ENCODE assay signal across 31 mouse cellular contexts in the genomic region with DNA sequence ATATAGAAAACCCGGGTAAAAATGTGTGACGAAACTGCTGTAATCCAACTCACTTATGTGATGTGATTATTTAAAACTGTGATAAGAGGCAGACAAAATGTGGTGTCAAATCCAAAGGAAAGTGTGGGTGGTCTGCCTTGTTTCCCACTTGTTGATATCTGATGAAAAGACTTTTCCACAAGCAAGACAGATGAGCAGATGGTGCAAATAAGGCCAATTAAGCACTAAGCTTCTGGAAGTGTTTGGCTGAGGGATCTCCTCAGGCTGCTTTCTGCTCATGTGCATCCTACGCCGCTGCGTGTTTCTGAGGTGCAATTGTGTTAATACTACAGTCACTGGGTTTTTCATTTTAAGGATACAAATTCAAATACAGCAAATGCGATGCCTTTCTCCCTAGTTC. TPM values are rescaled to one million over a fixed set of nuclear protein-coding genes. Genes with fewer than 3 reads are reported as not detected.
DNase-seq lines count a peak whose midpoint lies in the region; ATAC-seq and TF ChIP-seq lines count a peak whose summit lies in the region.
"Had no signal": no experiment of that assay in that cellular context is flagged by ENCODE, and none has a peak within 500 bp of the region (broad histone marks: within the 10 kb centered on the region; RNA-seq: fewer than 3 reads in every experiment).

No protein-coding gene starts in this region.

- ATAC-seq in embryonic facial prominence, embryonic 11.5 days (replicated peaks; ENCODE audit: insufficient number of reproducible peaks, low FRiP score, low TSS enrichment, low read depth), result no peak
- ATAC-seq in midbrain, postnatal 0 days (ENCODE audit: low FRiP score), result no peak
- ATAC-seq in midbrain, embryonic 14.5 days (ENCODE audit: low FRiP score, low TSS enrichment), result no peak
- ATAC-seq: CD4-positive, CD25-positive, alpha-beta regulatory T cell, adult 4 months; hindbrain, embryonic 16.5 days; intestine, embryonic 16.5 days; midbrain, embryonic 16.5 days had no signal

- H3K27me3 ChIP-seq in embryonic facial prominence, embryonic 11.5 days (ENCODE audit: control insufficient read depth, insufficient read depth, low read length), result no peaks in the 10 kb centered on the region
- no peaks in the 10 kb centered on the region for H3K27me3 ChIP-seq in embryonic facial prominence, embryonic 10.5 days (replicated peaks; ENCODE audit: low read depth, poor library complexity, severe bottlenecking)
- H3K27me3 ChIP-seq in midbrain, postnatal 0 days (ENCODE audit: insufficient read depth, low read length), result no peaks in the 10 kb centered on the region
- H3K27me3 ChIP-seq in midbrain, embryonic 14.5 days (ENCODE audit: control insufficient read depth, insufficient read depth, low read length), result no peaks in the 10 kb centered on the region
- H3K27me3 ChIP-seq: forebrain, embryonic 12.5 days; lung, embryonic 15.5 days had no signal

- H3K4me3 ChIP-seq in embryonic facial prominence, embryonic 11.5 days (ENCODE audit: low read depth, low read length), result no peak overlapping the region
- H3K4me3 ChIP-seq in embryonic facial prominence, embryonic 10.5 days, result no peak overlapping the region
- H3K4me3 ChIP-seq in midbrain, postnatal 0 days (ENCODE audit: low read depth, low read length), result no peak overlapping the region
- no peak overlapping the region for H3K4me3 ChIP-seq in midbrain, embryonic 14.5 days (replicated peaks; ENCODE audit: low read depth, low read length)
- H3K4me3 ChIP-seq: forebrain, embryonic 12.5 days; heart, embryonic 10.5 days; lung, embryonic 15.5 days had no signal

- no peak overlapping the region for H3K27ac ChIP-seq in embryonic facial prominence, embryonic 11.5 days (replicated peaks; ENCODE audit: low read depth, low read length)
- H3K27ac ChIP-seq in embryonic facial prominence, embryonic 10.5 days (replicated peaks), result no peak overlapping the region
- no peak overlapping the region for H3K27ac ChIP-seq in midbrain, postnatal 0 days (ENCODE audit: low read depth, low read length)
- no peak overlapping the region for H3K27ac ChIP-seq in midbrain, embryonic 14.5 days (replicated peaks; ENCODE audit: low read depth, low read length)
- H3K27ac ChIP-seq: forebrain, embryonic 12.5 days; heart, embryonic 10.5 days; liver, embryonic 14.5 days; lung, embryonic 15.5 days; macrophage had no signal

- 73% methylated on average over 6 of the region's 6 CpGs for WGBS in embryonic facial prominence, embryonic 11.5 days
- 82% methylated on average over 6 of the region's 6 CpGs for WGBS in embryonic facial prominence, embryonic 10.5 days
- WGBS in midbrain, postnatal 0 days, result 88% methylated on average over 6 of the region's 6 CpGs
- 86% methylated on average over 6 of the region's 6 CpGs for WGBS in midbrain, embryonic 14.5 days

- no peaks in the 10 kb centered on the region for H3K9me3 ChIP-seq in embryonic facial prominence, embryonic 11.5 days (replicated peaks; ENCODE audit: control insufficient read depth, low read length)
- H3K9me3 ChIP-seq in embryonic facial prominence, embryonic 10.5 days, result no peaks in the 10 kb centered on the region
- H3K9me3 ChIP-seq in midbrain, postnatal 0 days (ENCODE audit: low read length), result no peaks in the 10 kb centered on the region
- no peaks in the 10 kb centered on the region for H3K9me3 ChIP-seq in midbrain, embryonic 14.5 days (ENCODE audit: control insufficient read depth, low read length)
- H3K9me3 ChIP-seq: forebrain, embryonic 12.5 days; heart, embryonic 10.5 days; lung, embryonic 15.5 days had no signal

- no peaks in the 10 kb centered on the region for H3K4me1 ChIP-seq in embryonic facial prominence, embryonic 11.5 days (ENCODE audit: control insufficient read depth, insufficient read depth, low read length)
- H3K4me1 ChIP-seq in embryonic facial prominence, embryonic 10.5 days, result no peaks in the 10 kb centered on the region
- no peaks in the 10 kb centered on the region for H3K4me1 ChIP-seq in midbrain, postnatal 0 days (ENCODE audit: insufficient read depth, low read length)
- H3K4me1 ChIP-seq in midbrain, embryonic 14.5 days (ENCODE audit: control insufficient read depth, insufficient read depth, low read length), result no peaks in the 10 kb centered on the region
- H3K4me1 ChIP-seq: forebrain, embryonic 12.5 days; heart, embryonic 10.5 days; lung, embryonic 15.5 days had no signal

- H3K4me2 ChIP-seq in embryonic facial prominence, embryonic 11.5 days (ENCODE audit: low read depth, low read length), result no peak overlapping the region
- H3K4me2 ChIP-seq in midbrain, postnatal 0 days (ENCODE audit: low read depth, low read length, poor library complexity, severe bottlenecking), result no peak overlapping the region
- no peak overlapping the region for H3K4me2 ChIP-seq in midbrain, embryonic 14.5 days (ENCODE audit: low read length)
- H3K4me2 ChIP-seq: forebrain, embryonic 12.5 days; lung, embryonic 15.5 days had no signal

- no peaks in the 10 kb centered on the region for H3K36me3 ChIP-seq in embryonic facial prominence, embryonic 11.5 days (replicated peaks; ENCODE audit: control insufficient read depth, insufficient read depth, low read depth, low read length)
- no peaks in the 10 kb centered on the region for H3K36me3 ChIP-seq in embryonic facial prominence, embryonic 10.5 days (replicated peaks)
- H3K36me3 ChIP-seq in midbrain, postnatal 0 days (ENCODE audit: insufficient read depth, low read length), result no peaks in the 10 kb centered on the region
- no peaks in the 10 kb centered on the region for H3K36me3 ChIP-seq in midbrain, embryonic 14.5 days (ENCODE audit: control insufficient read depth, insufficient read depth, low read length)
- H3K36me3 ChIP-seq: forebrain, embryonic 12.5 days; heart, embryonic 10.5 days; lung, embryonic 15.5 days had no signal

- no peak overlapping the region for H3K9ac ChIP-seq in embryonic facial prominence, embryonic 11.5 days (replicated peaks; ENCODE audit: low read length)
- H3K9ac ChIP-seq in midbrain, postnatal 0 days (replicated peaks; ENCODE audit: low read length, poor library complexity, severe bottlenecking), result no peak overlapping the region
- no peak overlapping the region for H3K9ac ChIP-seq in midbrain, embryonic 14.5 days (replicated peaks; ENCODE audit: low read length)
- H3K9ac ChIP-seq: forebrain, embryonic 12.5 days; liver, embryonic 14.5 days; lung, embryonic 15.5 days had no signal

- DNase-seq in embryonic facial prominence, embryonic 11.5 days (ENCODE audit: low spot score), result peak; percentile 1
- DNase-seq in embryonic facial prominence, embryonic 10.5 days (ENCODE audit: low spot score), result no peak
- peak; percentile 33 for DNase-seq in midbrain, postnatal 0 days (ENCODE audit: low spot score)
- no peak for DNase-seq in midbrain, embryonic 14.5 days
- peak; percentile 16 for DNase-seq in layer of hippocampus, adult 9-10 months (ENCODE audit: low spot score)
- no peak for DNase-seq in T-cell, adult 2 months (ENCODE audit: low spot score)
- DNase-seq in thymus, postnatal 36 days, result no peak
- DNase-seq: adrenal gland, postnatal 36 days; cerebellum, adult 18-20 months; gastrocnemius, postnatal 10 days; kidney, postnatal 25 days; right cerebral cortex, postnatal 14 days; spleen, adult 18-20 months had no signal

- no peak for TF ChIP-seq CTCF in midbrain, postnatal 0 days (IDR thresholded peaks at IDR 0.05)

RNA-seq across cellular contexts. Expression of a gene that starts 34.5 kb away (rescaled TPM):
- polyA plus RNA-seq in embryonic facial prominence, embryonic 11.5 days (2014; fragmentation: Nextera tagmentation; extraction: Ambion mirVana), result not detected in 2 replicates
- polyA plus RNA-seq in embryonic facial prominence, embryonic 10.5 days (2016; fragmentation: Nextera tagmentation; extraction: Ambion mirVana), result not detected in 2 replicates
- total RNA-seq in midbrain, postnatal 0 days (2014; rRNA removed), result not detected in 2 replicates
- polyA plus RNA-seq in midbrain, postnatal 0 days (2015; fragmentation: Nextera tagmentation; extraction: Ambion mirVana), result not detected in 2 replicates
- polyA plus RNA-seq in midbrain, embryonic 14.5 days (2014; fragmentation: Nextera tagmentation; extraction: Ambion mirVana), result not detected in 2 replicates
- total RNA-seq: adrenal gland, adult 18-20 months; adrenal gland, postnatal 36 days; gastrocnemius, postnatal 10 days; granulocyte monocyte progenitor cell, adult 5-6 weeks; hematopoietic stem cell, adult 5-6 weeks; left cerebral cortex, postnatal 36 days had no signal
- polyA plus RNA-seq: forebrain, embryonic 12.5 days; heart, embryonic 10.5 days; heart, embryonic 16.5 days; hindbrain, embryonic 16.5 days; intestine, embryonic 16.5 days; kidney, embryonic 14.5 days; limb, embryonic 14.5 days; liver, embryonic 14.5 days; lung, embryonic 15.5 days; macrophage; midbrain, embryonic 16.5 days; neural tube, embryonic 14.5 days; urinary bladder, adult 2 months had no signal

RNA-seq across cellular contexts. Expression of a gene that starts 41.0 kb away (rescaled TPM):
- polyA plus RNA-seq in embryonic facial prominence, embryonic 11.5 days (2014; fragmentation: Nextera tagmentation; extraction: Ambion mirVana), result 23.1 and 23.5 TPM in 2 replicates
- 18.0 and 18.5 TPM in 2 replicates for polyA plus RNA-seq in embryonic facial prominence, embryonic 10.5 days (2016; fragmentation: Nextera tagmentation; extraction: Ambion mirVana)
- 15.2 and 17.9 TPM in 2 replicates for total RNA-seq in midbrain, postnatal 0 days (2014; rRNA removed)
- polyA plus RNA-seq in midbrain, postnatal 0 days (2015; fragmentation: Nextera tagmentation; extraction: Ambion mirVana), result 9.3 and 10.7 TPM in 2 replicates
- polyA plus RNA-seq in midbrain, embryonic 14.5 days (2014; fragmentation: Nextera tagmentation; extraction: Ambion mirVana), result 18.9 and 23.3 TPM in 2 replicates

Comparison
In these comparisons a context has a peak if more than half of its experiments do, and no peak if none do; other contexts are left out.
1. DNase-seq: peak in embryonic facial prominence, embryonic 11.5 days (single experiment), midbrain, postnatal 0 days (single experiment) and layer of hippocampus, adult 9-10 months (single experiment); none in embryonic facial prominence, embryonic 10.5 days (single experiment), midbrain, embryonic 14.5 days (single experiment), T-cell, adult 2 months (single experiment) and thymus, postnatal 36 days (0 of 2).